Mouse (Mus musculus) stomach, embryonic 16.5 days (tissue): ENCODE data around the gene Lgals8. TPM values are rescaled to one million over a fixed set of nuclear protein-coding genes. Genes with fewer than 3 reads are reported as not detected.
A peak's percentile ranks its signal among the peaks of the same experiment; 100 is the strongest.

ENCODE experiments used
- ATAC-seq: fragments of 200-750 bp; cut with Nextera tagmentation; 2 replicates; pipeline ENCODE4 v1.8.0; 2017; ENCODE audit warnings: moderate number of reproducible peaks, moderate TSS enrichment; ENCODE audit not compliant: insufficient read depth, low FRiP score
- H3K27ac ChIP-seq: fragments of 300-500 bp; sonication (generic); 2 replicates; pipeline ENCODE4 v1.5.1; 2014; ENCODE audit warnings: low read length
- H3K27me3 ChIP-seq: fragments of 300-500 bp; sonication (generic); 2 replicates; pipeline ENCODE4 v1.6.1; 2014; ENCODE audit warnings: low read length, control low read depth, mixed read lengths; ENCODE audit not compliant: control insufficient read depth, insufficient read depth
- H3K36me3 ChIP-seq: fragments of 300-500 bp; sonication (generic); 2 replicates; pipeline ENCODE4 v1.6.1; 2014; ENCODE audit warnings: low read length; ENCODE audit not compliant: control insufficient read depth, insufficient read depth
- H3K4me1 ChIP-seq: fragments of 300-500 bp; sonication (generic); 2 replicates; pipeline ENCODE4 v1.6.1; 2014; ENCODE audit warnings: low read length, control low read depth, mixed read lengths; ENCODE audit not compliant: control insufficient read depth, insufficient read depth
- H3K4me2 ChIP-seq: fragments of 300-500 bp; sonication (generic); 2 replicates; pipeline ENCODE4 v1.6.1; 2014; ENCODE audit warnings: low read depth, low read length, mixed read lengths
- H3K4me3 ChIP-seq: fragments of 300-500 bp; sonication (generic); replicated peaks from 2 replicates; pipeline ENCODE4 v1.5.1; 2014; ENCODE audit warnings: mild to moderate bottlenecking, low read length
- H3K9ac ChIP-seq: fragments of 300-500 bp; sonication (generic); 2 replicates; pipeline ENCODE4 v1.6.1; 2014; ENCODE audit warnings: low read length
- H3K9me3 ChIP-seq: fragments of 300-500 bp; sonication (generic); replicated peaks from 2 replicates; pipeline ENCODE4 v1.6.1; 2016; ENCODE audit warnings: low read length, control low read depth; ENCODE audit not compliant: control insufficient read depth
- WGBS: fragments of 180-500 bp; shearing (Covaris S2); extraction: QIAGEN DNeasy Blood & Tissue Kit; methylation state at CpG from one replicate; pipeline ENCODE4 v1.1.7; 2014; 5-methylcytosine and 5-hydroxymethylcytosine counted together
- polyA plus RNA-seq: library from polyadenylated mRNA; unstranded; fragments of >200 nt; fragmentation: Nextera tagmentation; extraction: Ambion mirVana; gene quantifications from 2 replicates; pipeline ENCODE4 v1.2.1, GENCODE M21; 2015

Lgals8 gene
- polyA plus RNA-seq, 1 experiment from 2014 or later = 36.3 TPM

DNA sequence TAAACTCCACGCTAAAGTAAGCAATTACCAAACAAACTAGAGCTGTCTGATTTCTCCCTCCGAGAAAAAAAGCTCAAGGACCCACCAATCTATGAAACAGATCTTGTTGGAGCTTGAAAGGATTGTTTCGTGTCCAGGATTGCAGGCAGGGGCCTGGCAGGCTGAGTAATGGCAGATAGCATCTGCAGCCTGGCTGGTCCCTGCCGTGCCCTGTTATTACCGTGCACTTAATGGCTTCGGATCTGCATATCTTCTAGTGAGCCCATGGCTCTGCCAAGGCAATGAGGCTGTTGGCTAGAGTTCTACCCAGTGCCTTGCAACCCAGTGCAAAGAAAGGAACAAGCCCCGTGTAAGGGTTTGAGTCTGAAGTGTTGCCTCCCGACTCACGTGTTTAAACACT, 30.0 kb upstream of the Lgals8 start:
- Histone ChIP-seq H3K4me3 (no peak overlapping the region), H3K27ac (no peak overlapping the region), H3K4me1 (no peaks in the 10 kb centered on the region), H3K4me2 (no peak overlapping the region), H3K9me3 (no peaks in the 10 kb centered on the region), H3K9ac (no peak overlapping the region), H3K36me3 (no peaks in the 10 kb centered on the region), H3K27me3 (no peaks in the 10 kb centered on the region)
- WGBS = 85% methylated on average over 9 of the region's 9 CpGs
- ATAC-seq = no peak

DNA sequence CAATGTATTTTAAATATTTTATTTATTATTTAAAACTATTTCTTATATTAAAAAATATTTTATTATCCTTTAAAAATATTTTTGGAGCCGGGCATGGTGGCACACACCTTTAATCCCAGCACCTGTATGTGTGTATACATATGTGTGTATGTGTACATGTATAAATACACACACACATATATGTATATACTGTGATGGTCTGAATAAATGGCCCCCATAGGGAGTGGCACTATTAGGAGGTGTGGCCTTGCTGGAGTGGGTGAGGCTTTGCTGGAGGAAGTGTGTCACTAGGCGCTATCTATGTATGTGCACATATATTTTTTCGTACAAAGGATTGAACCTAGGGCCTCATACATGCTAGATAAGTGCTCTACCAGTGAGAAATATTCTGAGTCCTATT, 27.8 kb upstream of the Lgals8 start:
- H3K36me3 ChIP-seq = no peaks in the 10 kb centered on the region
- no peak overlapping the region for H3K4me2 ChIP-seq
- H3K27ac ChIP-seq = no peak overlapping the region
- 87% methylated on average over 3 of the region's 3 CpGs for WGBS
- H3K4me3 ChIP-seq = no peak overlapping the region
- ATAC-seq = 0 out of 2 replicates have a peak, but pooled peaks have one; percentile 33
- H3K27me3 ChIP-seq = no peaks in the 10 kb centered on the region
- H3K9ac ChIP-seq = no peak overlapping the region
- H3K9me3 ChIP-seq = no peaks in the 10 kb centered on the region
- H3K4me1 ChIP-seq = no peaks in the 10 kb centered on the region

DNA sequence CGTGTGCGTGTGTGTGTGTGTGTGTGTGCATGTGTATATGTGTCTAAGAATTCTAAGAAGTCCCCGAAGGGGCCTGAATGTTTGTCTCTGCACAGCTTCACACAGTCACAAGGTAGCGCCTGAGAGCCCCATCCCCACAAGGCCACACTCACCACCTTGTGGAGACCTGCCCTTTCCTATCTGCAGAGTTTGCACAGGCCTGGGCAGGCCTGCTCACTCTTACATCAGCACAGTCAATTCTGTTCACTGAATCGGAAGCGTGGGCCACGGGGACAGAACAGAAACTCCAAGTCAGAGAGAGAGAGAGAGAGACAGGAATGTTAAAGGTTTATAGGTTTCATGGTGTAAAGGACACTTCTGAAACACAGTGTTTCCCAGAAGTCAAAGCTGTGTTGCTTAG, 20.9 kb upstream of the Lgals8 start:
- Histone ChIP-seq H3K27ac (peak overlapping the region; percentile 46), H3K4me1 (0 out of 2 replicates have a peak, but pooled peaks cover 3% of the 10 kb centered on the region), H3K4me2 (no peak overlapping the region), H3K9me3 (no peaks in the 10 kb centered on the region), H3K27me3 (no peaks in the 10 kb centered on the region), H3K9ac (no peak overlapping the region), H3K4me3 (no peak overlapping the region), H3K36me3 (no peaks in the 10 kb centered on the region)
- WGBS = 60% methylated on average over 7 of the region's 7 CpGs
- peak; percentile 77; the same call in 1 of the 2 replicates for ATAC-seq

DNA sequence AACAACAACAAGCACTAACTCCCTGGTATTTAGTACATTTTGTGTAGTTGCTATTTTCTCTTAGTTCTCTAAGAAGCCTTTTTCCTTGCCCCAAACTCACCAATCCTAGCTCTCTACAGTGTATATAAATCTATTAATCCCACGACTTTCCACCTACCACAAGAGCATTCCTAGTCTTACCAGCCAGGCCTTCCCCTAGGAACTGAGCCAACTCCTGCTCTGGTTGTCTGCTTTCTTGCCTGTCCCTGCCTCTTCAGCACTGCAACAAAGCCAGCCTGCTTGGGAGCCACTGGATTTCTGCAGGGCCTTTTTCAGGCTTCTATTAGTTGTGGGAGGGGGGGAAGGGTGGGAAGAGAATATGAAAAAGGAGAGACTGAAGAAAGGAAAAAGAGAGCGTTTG, 20.5 kb upstream of the Lgals8 start:
- ATAC-seq = peak; percentile 54; the same call in 1 of the 2 replicates
- H3K27ac ChIP-seq = peak overlapping the region; percentile 46

DNA sequence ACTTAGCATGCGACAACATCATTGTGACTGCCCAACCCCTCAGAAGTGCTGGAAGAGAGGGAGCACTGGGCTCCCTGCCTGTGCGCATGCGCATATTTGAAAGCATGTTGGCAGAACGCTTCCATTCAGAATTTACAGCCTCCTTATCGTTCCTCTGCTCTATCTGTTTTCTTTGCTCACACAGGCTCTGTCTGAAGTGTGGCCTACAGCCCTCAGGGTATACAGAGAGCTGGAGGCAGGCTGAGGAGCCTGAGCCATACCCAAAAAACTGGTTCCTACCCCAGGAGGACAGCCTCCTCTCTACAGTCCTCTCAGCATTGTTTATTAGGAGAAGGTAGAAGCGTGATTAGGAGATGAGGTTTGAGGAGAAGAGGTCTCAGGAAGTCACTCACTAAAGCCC, 15.1 kb upstream of the Lgals8 start:
- no peak overlapping the region for H3K4me3 ChIP-seq
- WGBS = 72% methylated on average over 6 of the region's 6 CpGs
- no peaks in the 10 kb centered on the region for H3K27me3 ChIP-seq
- H3K4me2 ChIP-seq = no peak overlapping the region
- ATAC-seq = no peak
- H3K36me3 ChIP-seq = no peaks in the 10 kb centered on the region
- H3K4me1 ChIP-seq = no peaks in the 10 kb centered on the region
- no peaks in the 10 kb centered on the region for H3K9me3 ChIP-seq
- H3K9ac ChIP-seq = no peak overlapping the region
- H3K27ac ChIP-seq = no peak overlapping the region

More for the DNA sequence above, 20.5 kb upstream of the Lgals8 start:
- H3K9ac ChIP-seq = no peak overlapping the region
- no peaks in the 10 kb centered on the region for H3K9me3 ChIP-seq
- no peak overlapping the region for H3K4me3 ChIP-seq
- H3K4me1 ChIP-seq = 0 out of 2 replicates have a peak, but pooled peaks cover 3% of the 10 kb centered on the region
- no peak overlapping the region for H3K4me2 ChIP-seq
- 54% methylated on average over 2 of the region's 2 CpGs for WGBS
- no peaks in the 10 kb centered on the region for H3K27me3 ChIP-seq
- no peaks in the 10 kb centered on the region for H3K36me3 ChIP-seq

DNA sequence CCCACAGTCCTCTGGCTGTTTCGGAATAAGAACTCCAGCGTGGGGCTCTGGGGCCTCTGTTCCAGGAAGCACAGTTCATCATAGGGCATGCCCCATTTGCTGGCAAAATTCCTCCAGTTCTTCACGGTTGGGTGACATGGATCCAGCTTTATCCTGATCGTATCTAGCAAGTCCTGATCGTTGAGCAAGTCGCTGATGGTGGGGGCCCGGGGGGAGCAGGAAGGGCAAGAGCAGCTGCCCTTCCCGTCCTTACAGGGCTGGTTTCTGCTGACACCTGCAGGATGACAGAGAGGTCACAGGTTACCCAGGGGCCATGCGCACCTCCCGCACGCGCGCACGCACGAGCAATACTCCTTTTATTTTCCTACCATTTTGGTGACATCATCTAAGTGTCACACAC, 13.6 kb upstream of the Lgals8 start:
- Histone ChIP-seq H3K4me3 (no peak overlapping the region), H3K27me3 (no peaks in the 10 kb centered on the region), H3K9ac (no peak overlapping the region), H3K9me3 (no peaks in the 10 kb centered on the region), H3K4me2 (no peak overlapping the region), H3K36me3 (no peaks in the 10 kb centered on the region), H3K27ac (no peak overlapping the region), H3K4me1 (no peaks in the 10 kb centered on the region)
- ATAC-seq = no peak
- 79% methylated on average over 15 of the region's 15 CpGs for WGBS

DNA sequence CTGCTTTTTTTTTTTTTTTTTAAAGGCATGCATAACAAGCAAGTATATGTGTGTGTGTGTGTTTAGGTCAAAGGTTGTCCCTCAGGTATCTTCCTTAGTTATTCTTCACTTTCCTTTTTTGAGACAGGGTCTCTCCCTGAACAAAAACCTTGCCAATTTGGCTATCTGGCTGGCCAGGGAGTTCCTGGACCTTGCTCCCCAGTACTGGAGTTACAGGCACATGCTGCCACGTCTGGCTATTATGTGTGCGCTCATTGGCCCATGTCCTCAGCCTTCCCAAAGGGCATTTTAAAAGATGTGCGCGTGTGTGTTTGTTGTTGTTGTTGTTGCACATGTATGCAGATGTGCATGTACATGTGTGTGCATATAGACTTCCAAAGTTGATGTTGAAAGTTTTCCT, 12.1 kb upstream of the Lgals8 start:
- WGBS = 93% methylated on average over 4 of the region's 4 CpGs
- Histone ChIP-seq H3K9me3 (no peaks in the 10 kb centered on the region), H3K4me2 (no peak overlapping the region), H3K27ac (no peak overlapping the region), H3K4me1 (no peaks in the 10 kb centered on the region), H3K9ac (no peak overlapping the region), H3K4me3 (no peak overlapping the region), H3K36me3 (no peaks in the 10 kb centered on the region), H3K27me3 (no peaks in the 10 kb centered on the region)
- no peak for ATAC-seq

DNA sequence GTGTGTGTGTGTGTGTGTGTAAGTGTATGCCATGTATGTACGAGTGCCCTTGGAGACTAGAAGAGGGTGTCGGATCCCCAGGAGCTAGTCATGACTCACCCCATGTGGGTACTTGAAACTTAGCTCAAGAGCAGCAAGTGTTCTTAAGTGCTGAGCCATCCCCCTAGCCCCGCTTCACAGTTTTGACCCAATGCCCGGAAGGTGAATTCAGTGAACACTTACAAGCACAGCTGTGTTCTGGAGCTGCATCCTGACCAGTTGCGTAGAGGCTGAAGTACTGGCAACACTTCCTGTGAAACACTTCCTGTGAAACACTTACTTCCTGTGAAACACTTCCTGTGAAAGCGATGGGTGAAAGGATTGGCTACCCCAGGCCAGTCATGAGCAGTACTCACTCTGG, 10.5 kb upstream of the Lgals8 start:
- no peak overlapping the region for H3K9ac ChIP-seq
- H3K4me1 ChIP-seq = no peaks in the 10 kb centered on the region
- no peak overlapping the region for H3K27ac ChIP-seq
- no peak overlapping the region for H3K4me2 ChIP-seq
- ATAC-seq = no peak
- no peaks in the 10 kb centered on the region for H3K9me3 ChIP-seq
- no peaks in the 10 kb centered on the region for H3K36me3 ChIP-seq
- 86% methylated on average over 6 of the region's 6 CpGs for WGBS
- no peak overlapping the region for H3K4me3 ChIP-seq
- H3K27me3 ChIP-seq = no peaks in the 10 kb centered on the region

DNA sequence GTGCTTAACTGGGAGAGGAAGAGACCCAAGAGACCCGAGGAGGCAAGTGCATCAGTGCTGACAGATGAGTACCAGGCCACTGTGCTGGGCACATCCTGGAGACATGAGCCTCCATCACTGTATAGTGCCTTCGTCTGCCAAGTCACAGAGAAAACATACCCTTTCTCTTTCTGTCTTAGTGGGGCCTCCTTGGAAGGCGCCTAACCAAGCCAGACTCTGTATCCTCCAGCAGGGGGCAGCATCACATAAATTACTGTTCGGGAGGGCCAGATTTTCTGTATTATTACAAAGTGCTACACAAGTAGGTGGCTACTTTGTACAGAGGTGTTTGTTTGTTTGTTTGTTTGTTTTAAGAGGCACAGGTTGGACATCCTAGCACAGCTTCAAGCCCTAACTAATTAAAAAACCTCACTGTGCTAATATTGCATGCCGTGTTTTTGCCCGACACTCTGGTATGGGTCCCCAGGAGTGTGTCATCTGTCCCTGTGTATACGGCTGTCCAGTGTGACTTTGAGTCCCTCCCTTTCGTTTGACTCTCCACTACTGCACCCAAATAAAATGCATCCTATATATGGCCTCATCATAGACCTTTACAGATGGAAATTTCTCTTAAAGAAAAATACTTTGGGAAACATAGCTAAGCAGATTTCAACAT, 9.1 kb upstream of the Lgals8 start:
- H3K4me3 ChIP-seq = no peak overlapping the region
- WGBS = 36% methylated on average over 8 of the region's 8 CpGs
- H3K9me3 ChIP-seq = no peaks in the 10 kb centered on the region
- no peaks in the 10 kb centered on the region for H3K27me3 ChIP-seq
- H3K9ac ChIP-seq = no peak overlapping the region
- ATAC-seq = peak; percentile 22; the same call in 1 of the 2 replicates
- H3K36me3 ChIP-seq = no peaks in the 10 kb centered on the region
- H3K4me2 ChIP-seq = no peak overlapping the region
- H3K4me1 ChIP-seq = no peaks in the 10 kb centered on the region
- no peak overlapping the region for H3K27ac ChIP-seq
